Mouse (Mus musculus): Measurements from ENCODE around the gene Rfc3. TPM values are rescaled to one million over a fixed set of nuclear protein-coding genes. Genes with fewer than 3 reads are reported as not detected.
"Not testable (repeated sequence)": the region's sequence is repeated elsewhere in the genome, so short reads cannot be mapped to it uniquely, and the experiment has no call there.

Rfc3 gene
- 38.3 TPM for polyA plus RNA-seq (2021)

DNA sequence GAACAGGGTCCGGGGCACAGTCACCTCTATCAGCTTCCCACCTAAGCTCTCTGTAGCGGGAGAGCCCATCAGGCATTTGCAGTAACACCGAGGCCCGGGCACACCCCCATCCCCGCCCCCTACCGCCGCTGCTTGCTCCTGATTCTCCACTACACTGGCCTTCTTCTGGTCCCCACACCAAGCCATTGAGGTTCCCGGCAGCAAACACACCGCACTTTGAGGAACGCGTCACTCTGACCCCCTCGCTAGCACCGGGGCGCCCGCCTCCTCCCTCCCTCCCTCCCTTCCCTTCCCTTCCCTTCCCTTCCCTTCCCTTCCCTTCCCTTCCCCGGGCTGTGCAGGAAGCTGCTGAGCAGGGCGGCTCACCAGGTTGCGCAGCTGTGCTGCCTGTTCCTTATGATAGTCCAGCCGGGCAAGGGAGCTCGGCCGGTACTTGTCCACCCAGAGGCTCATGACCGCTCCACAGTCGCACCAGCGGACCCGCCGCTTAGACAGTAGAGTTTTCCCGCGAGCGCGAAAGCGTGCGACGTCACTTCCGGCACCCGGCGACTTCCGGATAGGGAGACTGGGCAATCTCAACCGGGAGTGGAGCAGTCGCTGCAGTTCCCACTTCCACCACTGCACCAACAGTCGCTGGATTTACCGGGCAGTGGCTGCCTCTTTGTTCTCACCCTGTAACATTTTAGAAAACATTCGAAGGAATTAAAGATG lies at the start of gene Rfc3:
Gene Rfc3, minus strand, starts transcription at position 543 of the 711 bp plus-strand sequence.
- no peaks in the 10 kb centered on the region for H3K27me3 ChIP-seq
- ATAC-seq (peak; percentile 97), DNase-seq (ENCODE audit: low read depth, low spot score) (peak; percentile 79)
- CTCF ChIA-PET: interaction anchor here (0.9 to 1.6 kb wide), 5 partner anchors 16 to 281 kb away, joined by 3 to 4 read pairs (median 3); no protein-coding TSS in a partner anchor
- TF ChIP-seq CTCF (IDR thresholded peaks at IDR 0.05): peak; percentile 86
- POLR2A ChIA-PET: no interaction called here
- in situ Hi-C loops (cut with MboI; ENCODE audit: low pct_unique_long_range_greater_than_20kb): no loop called here

DNA sequence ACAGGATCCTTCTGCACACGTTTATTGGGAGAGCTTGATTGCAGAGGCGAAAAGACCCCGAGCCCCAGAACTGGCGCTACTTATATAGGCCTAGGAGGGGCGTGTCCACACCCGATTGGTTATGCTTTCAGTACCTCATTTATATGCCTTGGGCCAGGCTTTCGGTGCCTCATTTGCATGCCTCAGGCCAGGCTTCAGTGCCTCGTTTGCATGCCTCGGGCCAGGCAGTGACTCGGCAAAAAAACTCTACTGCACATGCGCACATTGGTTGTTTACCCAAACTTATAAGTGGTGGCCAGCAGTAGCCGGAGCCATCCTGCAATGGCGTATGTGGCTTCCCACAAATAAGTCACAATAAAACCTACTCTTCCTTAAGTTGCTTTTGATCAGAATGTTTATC lies 42.6 kb upstream of the Rfc3 start:
- DNase-seq (ENCODE audit: low read depth, low spot score); H3K27me3 ChIP-seq; ATAC-seq; in situ Hi-C loops (cut with MboI; ENCODE audit: low pct_unique_long_range_greater_than_20kb); POLR2A ChIA-PET: not testable (repeated sequence)
- CTCF ChIA-PET: interaction anchor here (1.1 kb wide), 1 partner anchor 31 kb away, joined by 3 read pairs; no protein-coding TSS in a partner anchor

DNA sequence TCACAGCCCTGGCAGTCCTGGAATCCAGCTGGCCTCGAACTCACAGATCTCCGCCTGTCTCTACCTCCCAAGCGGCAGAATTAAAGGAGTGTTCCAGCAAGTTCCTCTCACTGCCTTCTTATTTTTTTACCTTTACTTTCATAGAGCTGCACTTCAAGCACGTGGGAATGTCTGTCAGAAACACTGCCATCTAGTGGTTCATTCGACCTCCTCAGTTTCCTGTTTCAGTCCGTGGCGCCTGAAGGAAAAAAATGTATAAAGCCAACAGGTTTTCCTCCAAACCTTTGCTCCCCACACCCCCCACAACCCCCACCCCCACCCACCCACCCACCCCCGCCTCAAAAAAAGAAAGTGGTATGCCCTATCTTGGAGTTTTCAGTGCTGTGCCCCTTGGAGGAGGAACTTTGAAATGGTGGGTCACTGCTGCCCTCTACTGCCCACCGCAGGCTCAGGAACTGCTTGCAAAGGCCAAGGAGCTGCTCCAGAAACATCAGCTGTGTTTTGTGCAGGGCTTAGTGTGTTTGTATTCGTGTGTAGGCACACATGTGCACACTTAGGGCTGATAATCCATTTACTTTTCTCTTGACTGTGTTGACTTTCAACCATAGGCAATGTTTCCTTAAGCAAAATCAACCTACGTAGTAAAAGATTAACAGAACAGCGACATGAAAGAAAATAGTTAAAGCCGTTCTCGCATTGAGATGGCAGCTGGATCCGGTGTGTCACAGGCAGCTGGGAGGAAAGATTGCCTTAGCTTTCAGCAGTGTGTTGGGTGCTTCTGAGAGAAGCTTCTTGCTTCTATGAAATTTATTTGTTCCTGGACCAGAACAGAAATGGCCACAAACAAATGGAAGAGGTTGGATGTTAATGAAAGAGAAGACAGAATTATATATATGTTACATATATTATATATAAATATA lies 35.8 kb upstream of the Rfc3 start:
- in situ Hi-C loops (cut with MboI; ENCODE audit: low pct_unique_long_range_greater_than_20kb): no loop called here

DNA sequence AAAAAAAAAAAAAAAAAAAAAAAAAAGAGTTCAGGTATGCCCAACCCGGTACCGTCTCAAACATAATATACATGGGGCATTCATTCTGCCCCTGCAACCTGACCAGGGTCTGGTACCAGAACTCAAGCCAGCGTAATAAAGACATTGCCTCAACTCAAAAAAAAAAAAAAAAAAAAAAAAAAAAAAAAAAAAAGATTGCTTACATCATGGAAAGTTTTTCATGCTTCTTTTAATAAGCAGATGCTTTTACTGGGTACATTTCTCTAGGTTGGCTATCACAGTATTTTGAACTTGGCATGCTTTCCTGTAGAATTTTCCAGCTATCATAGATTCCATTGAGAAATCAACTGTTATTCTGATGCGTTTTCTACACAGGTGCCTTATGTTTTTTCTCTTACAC lies 11.2 kb upstream of the Rfc3 start:
- ATAC-seq (no peak), DNase-seq (ENCODE audit: low read depth, low spot score) (no peak)
- POLR2A ChIA-PET: no interaction called here
- no peak for TF ChIP-seq CTCF (IDR thresholded peaks at IDR 0.05)
- CTCF ChIA-PET: interaction anchor here (1.4 kb wide), 1 partner anchor 31 kb away, joined by 3 read pairs; no protein-coding TSS in a partner anchor
- in situ Hi-C loops (cut with MboI; ENCODE audit: low pct_unique_long_range_greater_than_20kb): no loop called here
- H3K27me3 ChIP-seq: peaks cover 10% of the 10 kb centered on the region

More for the DNA sequence above, 35.8 kb upstream of the Rfc3 start:
- ChIA-PET POLR2A (interaction anchor here (0.6 to 1.2 kb wide), 3 partner anchors 11 to 317 kb away, joined by 3 to 6 read pairs (median 4); no protein-coding TSS in a partner anchor), CTCF (interaction anchor here (0.6 to 4.1 kb wide), 27 partner anchors 8 to 1017 kb away, joined by 3 to 45 read pairs (median 4); partner anchors contain the start of gene Rfc3)
- no peak for DNase-seq (ENCODE audit: low read depth, low spot score)
- peak; percentile 94 for TF ChIP-seq CTCF (IDR thresholded peaks at IDR 0.05)
- peak; percentile 98 for ATAC-seq
- no peaks in the 10 kb centered on the region for H3K27me3 ChIP-seq

DNA sequence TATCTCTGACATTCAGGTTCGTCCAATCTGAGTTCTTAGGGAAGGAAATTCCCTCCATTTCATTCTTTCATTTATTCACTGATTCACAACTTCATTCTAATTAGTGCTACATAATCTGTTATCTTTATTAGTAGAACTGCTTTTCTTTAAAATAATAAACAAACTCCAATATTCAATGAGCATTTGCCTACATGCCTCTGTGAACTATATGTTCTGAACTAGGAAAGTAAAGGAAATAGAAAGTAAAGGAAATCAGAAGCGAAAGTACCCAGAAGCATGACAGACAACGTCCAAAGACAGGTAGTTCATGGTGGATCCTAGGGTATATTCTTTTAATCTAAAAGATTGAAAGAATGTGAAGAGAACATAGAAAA lies 356 bp upstream of the Rfc3 start:
- CTCF ChIA-PET: interaction anchor here (0.9 to 1.6 kb wide), 3 partner anchors 18 to 693 kb away, joined by 3 to 4 read pairs (median 3); no protein-coding TSS in a partner anchor
- POLR2A ChIA-PET: no interaction called here
- in situ Hi-C loops (cut with MboI; ENCODE audit: low pct_unique_long_range_greater_than_20kb): no loop called here
- DNase-seq (ENCODE audit: low read depth, low spot score) (no peak), ATAC-seq (no peak)
- no peak for TF ChIP-seq CTCF (IDR thresholded peaks at IDR 0.05)
- no peaks in the 10 kb centered on the region for H3K27me3 ChIP-seq

DNA sequence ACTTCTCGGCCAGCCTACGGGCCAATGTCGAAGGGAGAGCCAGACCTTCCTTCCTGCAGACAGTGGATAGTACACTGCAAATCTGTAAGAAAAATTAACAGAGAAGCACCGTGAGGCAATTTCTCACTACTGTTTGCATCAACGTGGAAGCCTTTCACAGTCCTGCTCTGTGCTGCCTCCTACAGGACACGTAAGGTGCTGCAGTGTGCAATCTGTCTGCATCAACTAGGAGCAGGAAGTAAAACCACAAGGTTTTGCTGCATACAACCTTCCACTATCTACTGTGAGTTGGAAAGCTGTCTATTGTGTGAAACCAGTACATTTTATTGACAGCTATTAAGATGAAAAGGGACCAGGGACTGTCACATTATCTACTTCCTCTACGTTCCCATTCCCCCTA lies 6.2 kb downstream of the Rfc3 start:
- no peak for ATAC-seq
- in situ Hi-C loops (cut with MboI; ENCODE audit: low pct_unique_long_range_greater_than_20kb): no loop called here
- no peaks in the 10 kb centered on the region for H3K27me3 ChIP-seq
- CTCF ChIA-PET: interaction anchor here (0.6 to 2.7 kb wide), 4 partner anchors 9 to 276 kb away, joined by 3 to 7 read pairs (median 3); no protein-coding TSS in a partner anchor
- peak; percentile 83 for TF ChIP-seq CTCF (IDR thresholded peaks at IDR 0.05)
- POLR2A ChIA-PET: no interaction called here
- DNase-seq (ENCODE audit: low read depth, low spot score): no peak

DNA sequence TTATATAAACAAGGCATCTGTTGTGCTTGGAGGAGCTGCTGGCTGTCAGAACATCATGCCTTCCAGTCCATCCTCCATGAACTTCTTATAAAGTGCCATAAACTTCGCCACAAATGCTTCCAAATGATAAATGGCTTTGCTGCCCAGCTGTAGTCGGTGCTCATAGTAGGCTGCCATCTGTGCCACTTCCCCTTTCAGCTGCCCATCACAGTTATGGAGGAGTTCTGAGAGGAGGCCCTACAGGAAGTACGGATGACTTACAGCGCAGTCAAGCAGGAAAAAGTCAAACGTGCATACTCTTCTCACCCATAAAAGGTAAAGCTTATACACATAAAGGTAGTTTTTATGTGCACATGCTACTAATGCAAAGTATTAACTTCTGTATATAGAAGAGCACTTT lies 8.2 kb downstream of the Rfc3 start:
- in situ Hi-C loops (cut with MboI; ENCODE audit: low pct_unique_long_range_greater_than_20kb): no loop called here
- DNase-seq (ENCODE audit: low read depth, low spot score) (no peak), ATAC-seq (no peak)
- H3K27me3 ChIP-seq: no peaks in the 10 kb centered on the region
- POLR2A ChIA-PET: no interaction called here
- TF ChIP-seq CTCF (IDR thresholded peaks at IDR 0.05): no peak
- CTCF ChIA-PET: interaction anchor here (2.9 kb wide), 1 partner anchor 44 kb away, joined by 9 read pairs; no protein-coding TSS in a partner anchor

DNA sequence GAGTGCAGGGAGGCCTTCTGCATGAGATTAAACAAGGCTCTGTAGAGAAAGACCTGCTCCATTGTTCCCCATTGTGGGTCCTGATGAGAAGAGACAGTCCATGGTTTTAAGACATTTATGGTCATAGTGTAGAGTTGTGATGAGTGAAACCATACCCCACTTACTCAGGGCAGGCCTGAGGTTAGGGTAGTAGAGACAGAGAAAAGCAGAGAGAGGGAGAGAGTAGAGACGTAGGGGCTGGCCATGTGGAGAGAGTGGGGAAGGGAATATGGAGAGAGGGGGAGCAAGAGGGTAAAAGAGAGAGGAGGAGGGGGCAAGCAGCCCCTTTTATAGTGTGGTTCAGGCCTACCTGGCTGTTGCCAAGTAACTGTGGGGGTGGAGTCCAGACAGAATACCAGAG lies 8.9 kb downstream of the Rfc3 start:
- POLR2A ChIA-PET: no interaction called here
- CTCF ChIA-PET: interaction anchor here (2.9 kb wide), 1 partner anchor 45 kb away, joined by 9 read pairs; no protein-coding TSS in a partner anchor
- no peak for TF ChIP-seq CTCF (IDR thresholded peaks at IDR 0.05)
- DNase-seq (ENCODE audit: low read depth, low spot score) (no peak), ATAC-seq (no peak)
- in situ Hi-C loops (cut with MboI; ENCODE audit: low pct_unique_long_range_greater_than_20kb): no loop called here
- H3K27me3 ChIP-seq: no peaks in the 10 kb centered on the region

DNA sequence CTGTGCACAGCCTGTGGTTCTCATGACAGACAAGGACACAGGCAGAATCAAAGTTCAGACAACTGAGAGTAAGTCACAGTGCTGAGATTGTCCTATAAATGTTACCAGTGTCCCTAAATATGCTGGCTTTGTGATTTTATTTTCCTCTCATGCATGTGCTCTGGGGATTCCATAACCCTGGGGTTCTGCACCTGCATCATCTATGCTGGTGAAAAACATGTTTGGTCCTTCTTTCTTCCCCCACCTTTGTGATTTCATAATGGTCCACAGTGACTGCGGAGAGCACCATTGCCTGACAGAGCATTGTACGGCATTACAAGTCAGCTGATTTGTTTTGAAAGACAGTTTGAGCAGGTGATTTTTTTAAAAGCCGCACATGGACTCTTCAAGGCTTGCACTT lies 45.1 kb downstream of the Rfc3 start, which contains the start of gene Vmn2r18:
Gene Vmn2r18, minus strand, starts transcription at position 101 of the 400 bp plus-strand sequence.
- ChIA-PET POLR2A (no interaction called here), CTCF (no interaction called here)
- in situ Hi-C loops (cut with MboI; ENCODE audit: low pct_unique_long_range_greater_than_20kb): no loop called here
- H3K27me3 ChIP-seq: peaks cover 24% of the 10 kb centered on the region
- no peak for TF ChIP-seq CTCF (IDR thresholded peaks at IDR 0.05)
- DNase-seq (ENCODE audit: low read depth, low spot score): no peak
- no peak for ATAC-seq

DNA sequence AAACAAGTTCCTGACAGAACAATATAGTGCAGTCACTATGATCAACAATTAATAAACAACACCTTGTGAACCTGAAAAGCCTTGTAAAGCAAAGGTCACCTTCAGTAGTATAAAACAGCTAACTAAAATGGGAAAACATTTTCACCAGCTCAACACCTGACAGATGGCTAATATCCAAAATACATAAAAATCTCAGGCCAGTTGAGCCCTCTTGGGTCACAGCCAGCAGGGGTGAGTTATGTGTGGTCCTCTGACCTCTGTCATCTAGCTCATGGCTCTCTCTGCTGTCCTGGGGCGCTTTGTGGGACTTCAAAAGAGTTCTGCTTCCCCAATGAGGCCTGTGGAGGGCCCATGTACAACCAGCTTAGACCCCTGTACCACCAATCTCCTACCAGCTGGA lies 49.3 kb downstream of the Rfc3 start:
- ATAC-seq (no peak), DNase-seq (ENCODE audit: low read depth, low spot score) (no peak)
- POLR2A ChIA-PET: no interaction called here
- CTCF ChIA-PET: interaction anchor here (1.2 kb wide), 1 partner anchor 25 kb away, joined by 5 read pairs; no protein-coding TSS in a partner anchor
- H3K27me3 ChIP-seq: peaks cover 25% of the 10 kb centered on the region
- TF ChIP-seq CTCF (IDR thresholded peaks at IDR 0.05): no peak
- in situ Hi-C loops (cut with MboI; ENCODE audit: low pct_unique_long_range_greater_than_20kb): no loop called here

Other genes starting within 250 kb of the Rfc3 start
- not detected for gene Gm42906, start 223.1 kb downstream of the Rfc3 start, polyA plus RNA-seq (2021)
- gene Vmn2r18, start 45.2 kb downstream of the Rfc3 start, polyA plus RNA-seq (2021): not detected